Mouse (Mus musculus) thymus, adult 2 months (tissue): ENCODE results near the gene Cnn3.

Experiments
- CTCF ChIP-seq: fragments of 200-500 bp; IDR thresholded peaks from 2 replicates; pipeline ENCODE4 v1.5.1; 2012; ENCODE audit warnings: mild to moderate bottlenecking, control low read depth, low read length, moderate library complexity, borderline replicate concordance; ENCODE audit not compliant: control insufficient read depth, poor library complexity, insufficient read depth; ENCODE audit errors: extremely low read depth
- POLR2A ChIP-seq: fragments of 200-500 bp; IDR thresholded peaks from 2 replicates; pipeline ENCODE4 v1.6.1; 2012; ENCODE audit warnings: mild to moderate bottlenecking, low read length, control low read depth, moderate library complexity; ENCODE audit not compliant: control insufficient read depth, poor library complexity, insufficient read depth; ENCODE audit errors: extremely low read depth

DNA sequence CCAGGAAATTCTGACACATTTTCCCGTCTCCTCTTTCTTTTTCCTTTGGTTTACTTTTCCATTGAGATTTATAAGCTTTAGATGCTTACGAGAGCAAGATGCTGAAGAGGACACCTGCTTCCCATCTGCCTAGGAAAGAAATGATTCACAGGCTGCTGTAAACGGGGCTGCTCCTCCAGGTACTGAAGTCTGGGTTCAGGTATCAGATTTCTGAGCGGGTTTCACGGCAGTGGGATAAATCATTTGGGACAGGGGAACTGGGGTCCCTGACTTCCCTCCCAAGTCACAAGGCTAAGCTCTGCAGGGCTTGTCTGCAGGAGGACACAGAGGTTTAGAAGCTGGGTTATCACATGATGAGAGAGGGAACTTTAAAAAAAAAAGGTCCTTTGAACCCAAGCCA is 65.7 kb downstream of the Cnn3 start:
- TF ChIP-seq CTCF (no peak), POLR2A (no peak)
